Mouse (Mus musculus) embryonic facial prominence, embryonic 13.5 days (tissue): Measurements from ENCODE around the gene Pspn. TPM values are rescaled to one million over a fixed set of nuclear protein-coding genes. Genes with fewer than 3 reads are reported as not detected.

Experiments
- ATAC-seq: fragments of 200-750 bp; cut with Nextera tagmentation; 2 replicates; pipeline ENCODE4 v1.8.0; 2017; ENCODE audit warnings: low read depth; ENCODE audit not compliant: insufficient number of reproducible peaks, insufficient read depth, low FRiP score, low TSS enrichment
- H3K27ac ChIP-seq: fragments of 300-500 bp; sonication (generic); 2 replicates; pipeline ENCODE4 v1.5.1; 2015; ENCODE audit warnings: moderate library complexity, mild to moderate bottlenecking, inconsistent platforms
- H3K27me3 ChIP-seq: fragments of 300-500 bp; sonication (generic); 2 replicates; pipeline ENCODE4 v1.6.1; 2015; ENCODE audit warnings: mild to moderate bottlenecking, inconsistent platforms
- H3K36me3 ChIP-seq: fragments of 300-500 bp; sonication (generic); 2 replicates; pipeline ENCODE4 v1.6.1; 2015; ENCODE audit warnings: mild to moderate bottlenecking, inconsistent platforms
- H3K4me1 ChIP-seq: fragments of 300-500 bp; sonication (generic); 2 replicates; pipeline ENCODE4 v1.6.1; 2015; ENCODE audit warnings: inconsistent platforms
- H3K4me2 ChIP-seq: fragments of 300-500 bp; sonication (generic); 2 replicates; pipeline ENCODE4 v1.6.1; 2015; ENCODE audit warnings: moderate library complexity, mild to moderate bottlenecking, inconsistent platforms
- H3K4me3 ChIP-seq: fragments of 300-500 bp; sonication (generic); 2 replicates; pipeline ENCODE4 v1.5.1; 2015; ENCODE audit warnings: mild to moderate bottlenecking, inconsistent platforms
- H3K9ac ChIP-seq: fragments of 300-500 bp; sonication (generic); 2 replicates; pipeline ENCODE4 v1.6.1; 2015; ENCODE audit warnings: mild to moderate bottlenecking, inconsistent platforms
- H3K9me3 ChIP-seq: fragments of 300-500 bp; sonication (generic); 2 replicates; pipeline ENCODE4 v1.6.1; 2016; ENCODE audit warnings: inconsistent platforms
- WGBS: fragments of 180-500 bp; shearing (Covaris S2); methylation state at CpG from one replicate; pipeline ENCODE4 v1.1.7; 2015; ENCODE audit warnings: mixed read lengths; 5-methylcytosine and 5-hydroxymethylcytosine counted together
- polyA plus RNA-seq: library from polyadenylated mRNA; unstranded; fragments of >200 nt; fragmentation: Nextera tagmentation; extraction: Ambion mirVana; gene quantifications from 2 replicates; pipeline ENCODE4 v1.2.1, GENCODE M21; 2015

The Pspn gene
- polyA plus RNA-seq, 1 experiment from 2014 or later = not detected

DNA sequence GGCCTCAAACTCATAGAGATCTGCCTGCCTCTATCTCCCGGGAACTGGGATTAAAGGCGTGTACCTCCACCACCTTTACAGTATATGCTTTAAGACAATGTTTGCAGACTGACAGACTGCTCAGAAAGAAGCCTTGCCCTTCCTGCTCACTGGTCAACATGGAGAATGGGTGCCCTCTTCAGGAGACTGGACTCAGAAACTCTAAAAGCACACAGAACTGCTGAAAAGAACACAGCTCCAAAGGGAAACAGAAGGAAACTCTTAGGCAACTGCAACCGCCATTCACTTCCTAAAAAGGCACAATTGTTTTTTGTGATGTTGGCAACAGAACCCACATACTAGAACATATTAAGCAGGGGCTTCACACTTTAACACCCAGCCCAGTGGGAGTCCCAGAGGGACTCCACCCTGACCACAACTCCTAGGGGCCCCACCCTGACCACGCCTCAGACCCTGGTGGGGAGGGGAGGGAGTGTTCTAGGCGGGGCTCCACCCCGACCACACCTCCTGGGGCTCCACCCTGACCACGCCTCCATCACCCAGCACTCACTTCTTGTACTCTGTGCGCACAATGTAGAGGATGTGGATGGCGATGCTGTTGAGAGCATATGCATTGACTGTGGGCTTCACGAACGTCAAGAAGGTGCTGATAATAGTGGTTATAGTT, 41.9 kb downstream of the Pspn start:
- H3K36me3 ChIP-seq = no peaks in the 10 kb centered on the region
- no peak for ATAC-seq
- H3K4me2 ChIP-seq = no peak overlapping the region
- H3K27ac ChIP-seq = no peak overlapping the region
- H3K9me3 ChIP-seq = no peaks in the 10 kb centered on the region
- no peak overlapping the region for H3K4me3 ChIP-seq
- WGBS = 26% methylated on average over 11 of the region's 11 CpGs
- H3K27me3 ChIP-seq = no peaks in the 10 kb centered on the region
- no peak overlapping the region for H3K9ac ChIP-seq
- H3K4me1 ChIP-seq = 0 out of 2 replicates have a peak, but pooled peaks cover 5% of the 10 kb centered on the region

DNA sequence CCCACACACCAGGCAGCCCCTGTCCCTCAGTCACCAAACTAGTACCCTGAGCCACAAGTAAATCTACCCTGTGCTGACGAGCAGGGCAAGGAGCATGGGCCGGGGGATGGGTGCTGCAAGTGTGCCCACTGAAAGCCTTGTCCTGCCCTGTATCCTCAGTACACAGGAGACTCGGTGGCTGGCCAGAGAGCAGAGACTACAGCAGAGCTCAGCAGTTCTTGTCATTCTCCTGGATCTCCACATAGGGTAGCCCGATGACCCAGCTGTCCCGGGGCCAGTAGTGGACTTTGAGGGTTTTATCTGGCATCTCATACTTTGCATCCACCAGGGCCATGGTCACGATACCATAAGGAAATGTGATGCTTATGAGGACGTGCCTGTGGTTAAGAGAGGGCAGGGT, 44.9 kb downstream of the Pspn start:
- H3K9ac ChIP-seq = no peak overlapping the region
- H3K27ac ChIP-seq = no peak overlapping the region
- 0 out of 2 replicates have a peak, but pooled peaks cover 5% of the 10 kb centered on the region for H3K4me1 ChIP-seq
- H3K4me2 ChIP-seq = no peak overlapping the region
- WGBS = 81% methylated on average over 7 of the region's 7 CpGs
- no peak for ATAC-seq
- no peaks in the 10 kb centered on the region for H3K27me3 ChIP-seq
- H3K36me3 ChIP-seq = no peaks in the 10 kb centered on the region
- H3K4me3 ChIP-seq = no peak overlapping the region
- no peaks in the 10 kb centered on the region for H3K9me3 ChIP-seq

DNA sequence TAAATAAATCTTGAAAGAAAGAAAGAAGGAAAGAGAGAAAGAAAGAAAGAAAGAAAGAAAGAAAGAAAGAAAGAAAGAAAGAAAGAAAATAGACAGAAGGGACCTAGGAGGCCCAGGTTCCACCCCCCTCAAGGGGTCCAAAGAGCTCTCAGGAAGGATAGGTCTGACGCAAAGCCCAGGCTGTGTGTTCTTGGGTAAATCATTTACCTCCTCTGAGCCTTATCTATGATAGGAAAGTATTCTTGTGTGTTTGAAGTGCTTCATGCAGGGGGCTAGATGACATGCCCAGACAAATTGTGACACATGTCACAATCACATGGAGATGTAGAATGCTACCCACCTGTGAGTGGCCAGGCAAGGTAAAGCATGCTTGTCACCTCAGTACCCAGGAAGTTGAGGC, 47.2 kb downstream of the Pspn start:
- Histone ChIP-seq H3K4me2 (no peak overlapping the region), H3K4me3 (no peak overlapping the region), H3K36me3 (no peaks in the 10 kb centered on the region), H3K27me3 (no peaks in the 10 kb centered on the region), H3K9ac (no peak overlapping the region), H3K27ac (no peak overlapping the region), H3K4me1 (no peaks in the 10 kb centered on the region), H3K9me3 (peaks cover 3% of the 10 kb centered on the region; the same call in 1 of the 2 replicates)
- 86% methylated on average over 1 of the region's 1 CpGs for WGBS
- ATAC-seq = no peak

DNA sequence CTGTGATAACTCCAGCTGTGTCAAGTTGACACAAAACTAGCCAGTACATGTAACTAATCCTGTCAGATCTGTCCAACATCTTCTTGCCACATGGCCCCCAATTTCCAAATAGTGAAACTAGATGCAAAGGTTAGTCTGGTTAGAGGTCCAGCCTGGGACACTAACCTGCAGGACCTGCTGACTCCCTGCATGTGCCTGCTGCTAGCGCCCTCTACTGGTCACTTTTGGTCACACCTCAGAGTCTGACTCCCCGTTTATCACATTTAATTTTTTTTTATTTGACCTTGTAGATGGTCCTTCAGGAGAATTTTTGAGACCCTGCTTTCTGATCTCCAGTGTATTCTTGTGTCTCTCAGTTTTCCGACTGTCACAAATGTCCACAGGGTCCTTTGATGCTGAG, 48.9 kb downstream of the Pspn start:
- WGBS = 15% methylated on average over 3 of the region's 3 CpGs
- H3K27me3 ChIP-seq = no peaks in the 10 kb centered on the region
- no peak overlapping the region for H3K27ac ChIP-seq
- H3K4me3 ChIP-seq = no peak overlapping the region
- H3K36me3 ChIP-seq = no peaks in the 10 kb centered on the region
- peaks cover 6% of the 10 kb centered on the region; the same call in 1 of the 2 replicates for H3K9me3 ChIP-seq
- ATAC-seq = no peak
- H3K4me2 ChIP-seq = no peak overlapping the region
- no peaks in the 10 kb centered on the region for H3K4me1 ChIP-seq
- no peak overlapping the region for H3K9ac ChIP-seq

Other genes starting within 250 kb of the Pspn start
- gene Nrtn, start 242.5 kb downstream of the Pspn start, polyA plus RNA-seq = 17.7 and 18.4 TPM in 2 replicates
- gene Dus3l, start 235.3 kb downstream of the Pspn start, polyA plus RNA-seq = 40.5 and 46.5 TPM in 2 replicates
- 1.2 and 1.7 TPM in 2 replicates for gene Prr22, start 229.8 kb downstream of the Pspn start, polyA plus RNA-seq
- gene Rfx2, start 169.0 kb downstream of the Pspn start, polyA plus RNA-seq = 4.5 and 5.2 TPM in 2 replicates
- gene Acsbg2, start 125.6 kb downstream of the Pspn start, polyA plus RNA-seq = not detected in 2 replicates
- gene 1700061G19Rik, start 124.5 kb downstream of the Pspn start, polyA plus RNA-seq = 0.34 and 0.42 TPM in 2 replicates
- 65.4 and 71.0 TPM in 2 replicates for gene Mllt1, start 64.6 kb downstream of the Pspn start, polyA plus RNA-seq
- gene Acer1, start 17.9 kb downstream of the Pspn start, polyA plus RNA-seq = 0.17 and 0.25 TPM in 2 replicates
- 149 and 160 TPM in 2 replicates for gene Clpp, start 9.7 kb downstream of the Pspn start, polyA plus RNA-seq
- gene Alkbh7, start 2.7 kb downstream of the Pspn start, polyA plus RNA-seq = 36.2 and 42.0 TPM in 2 replicates
- 65.5 and 71.3 TPM in 2 replicates for gene Gtf2f1, start 11.3 kb upstream of the Pspn start, polyA plus RNA-seq
- 0.24 and 0.59 TPM in 2 replicates for gene Gm17949, start 11.5 kb upstream of the Pspn start, polyA plus RNA-seq
- gene Khsrp, start 31.5 kb upstream of the Pspn start, polyA plus RNA-seq = 45.7 and 49.8 TPM in 2 replicates
- not detected in 2 replicates for gene Slc25a41, start 41.6 kb upstream of the Pspn start, polyA plus RNA-seq
- gene Crb3, start 59.1 kb upstream of the Pspn start, polyA plus RNA-seq = 7.3 and 7.9 TPM in 2 replicates
- 9.1 TPM in 2 replicates for gene Slc25a23, start 59.8 kb upstream of the Pspn start, polyA plus RNA-seq
- 1.6 and 2.4 TPM in 2 replicates for gene Dennd1c, start 78.5 kb upstream of the Pspn start, polyA plus RNA-seq
- gene Tubb4a, start 87.8 kb upstream of the Pspn start, polyA plus RNA-seq = 9.4 and 10.3 TPM in 2 replicates
- 7.9 and 8.2 TPM in 2 replicates for gene Tnfsf9, start 105.3 kb upstream of the Pspn start, polyA plus RNA-seq
- not detected in 2 replicates for gene Cd70, start 149.8 kb upstream of the Pspn start, polyA plus RNA-seq
- 0.18 TPM in 1 of 2 replicates, not detected in the other for gene Tnfsf14, start 194.2 kb upstream of the Pspn start, polyA plus RNA-seq
- gene C3, start 228.1 kb upstream of the Pspn start, polyA plus RNA-seq = 0.13 and 4.8 TPM in 2 replicates
- 31.6 and 33.1 TPM in 2 replicates for gene Gpr108, start 248.4 kb upstream of the Pspn start, polyA plus RNA-seq
- 38.1 and 41.5 TPM in 2 replicates for gene Trip10, start 249.4 kb upstream of the Pspn start, polyA plus RNA-seq